Mouse (Mus musculus) mesoderm, embryonic 11.5 days (tissue): ENCODE measurements around the gene Olfr543.
"Not testable (repeated sequence)": the region's sequence is repeated elsewhere in the genome, so short reads cannot be mapped to it uniquely, and the experiment has no call there.

Experiments used
- DNase-seq: peaks from one replicate; pipeline ENCODE4 v3.0.0-alpha.2; 2012; ENCODE audit warnings: low read depth, low spot score

The Olfr543 gene

GRCm38 (mm10) chr7:102481579-102481978, at the start of gene Olfr543:
Gene Olfr543, minus strand, starts transcription at chr7:102481679.
- DNase-seq, result no peak

DNA sequence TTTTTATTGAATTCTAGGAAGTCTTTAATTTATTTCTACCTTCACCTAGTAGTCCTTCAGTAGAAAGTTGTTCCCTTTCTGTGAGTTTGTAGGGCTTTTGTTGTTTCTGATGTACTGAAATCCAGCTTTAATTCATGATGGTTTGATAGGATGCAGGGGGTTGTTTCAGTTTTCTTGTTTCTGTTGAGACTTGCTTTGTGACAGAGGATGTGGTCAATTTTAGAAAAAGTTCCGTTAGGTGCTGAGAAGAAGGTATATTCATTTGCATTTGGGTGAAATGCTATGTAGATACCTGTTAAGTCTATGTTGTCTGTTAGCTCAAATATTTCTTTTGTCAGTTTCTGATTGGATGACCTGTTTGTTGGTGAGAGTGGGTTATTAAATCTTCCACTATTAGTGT, 47.6 kb upstream of the Olfr543 start:
- no peak for DNase-seq

- DNase-seq, result no peak
These were observed 35.5 kb upstream of the Olfr543 start for GRCm38 (mm10) chr7:102517051-102517335.

DNA sequence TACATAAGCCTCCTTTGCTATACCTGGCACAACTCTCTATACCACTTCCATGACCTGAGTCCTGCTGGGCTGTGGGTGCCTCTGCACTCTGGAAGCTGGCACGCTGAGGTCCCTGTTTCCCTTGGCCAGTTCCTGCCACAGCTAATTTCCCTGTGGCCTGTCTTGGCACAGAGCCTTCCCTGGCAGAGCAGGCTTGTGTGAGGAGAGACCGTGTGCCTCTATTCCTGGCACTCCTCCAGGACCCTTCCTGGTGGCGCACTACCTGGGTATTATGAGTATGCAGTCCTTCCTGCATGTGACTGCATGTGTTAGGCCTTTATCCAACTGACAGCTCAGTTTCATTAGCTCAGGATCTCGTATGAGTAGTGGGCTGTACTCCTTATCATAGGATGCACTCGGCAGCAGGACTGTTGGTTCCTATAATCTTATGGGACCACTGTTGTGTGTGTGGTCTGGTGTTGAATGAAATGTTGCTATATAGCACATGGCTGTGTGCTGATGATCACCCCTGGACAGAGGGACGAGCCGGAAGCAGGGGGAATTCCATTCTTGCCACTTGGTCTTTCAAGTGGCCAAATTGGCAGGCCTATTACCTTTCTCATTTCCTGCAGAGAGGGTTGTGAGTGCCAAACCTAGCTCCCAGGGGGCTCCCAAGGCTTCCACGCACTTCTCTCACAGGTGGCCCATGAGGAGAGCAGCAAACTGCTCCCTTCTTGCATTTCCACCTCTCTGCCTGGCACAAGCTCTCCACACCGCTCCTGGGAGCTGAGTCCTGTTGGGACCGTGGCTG, 35.0 kb upstream of the Olfr543 start:
- no peak for DNase-seq

- DNase-seq, result no peak
These were observed 32.7 kb upstream of the Olfr543 start for GRCm38 (mm10) chr7:102514144-102514543.

GRCm38 (mm10) chr7:102512814-102513435, 31.4 kb upstream of the Olfr543 start:
- DNase-seq, result peak; percentile 85

DNA sequence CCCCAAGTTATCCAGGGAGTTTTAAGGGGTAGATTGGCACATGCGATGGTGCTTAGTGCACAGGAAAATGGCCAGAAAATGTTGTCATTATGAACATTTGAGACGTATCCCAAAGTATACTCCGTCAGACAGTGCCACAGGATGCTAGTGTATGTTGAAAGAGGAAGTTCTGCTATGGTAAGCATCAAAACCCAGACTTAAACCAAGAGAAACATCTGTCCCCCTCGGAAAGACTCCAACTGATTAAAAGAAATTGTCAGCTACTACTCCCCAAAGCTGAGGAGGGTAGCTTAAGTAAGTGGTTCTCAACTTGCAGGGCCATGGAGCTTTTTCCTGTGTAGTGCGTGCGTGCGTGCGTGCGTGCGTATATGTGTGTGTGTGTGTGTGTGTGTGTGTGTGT, 30.4 kb upstream of the Olfr543 start:
- no peak for DNase-seq

GRCm38 (mm10) chr7:102509726-102510125, 28.2 kb upstream of the Olfr543 start:
- no peak for DNase-seq

- DNase-seq, result no peak
These were observed 27.2 kb upstream of the Olfr543 start for GRCm38 (mm10) chr7:102508666-102509065.

GRCm38 (mm10) chr7:102508066-102508465, 26.6 kb upstream of the Olfr543 start:
- DNase-seq, result no peak

DNA sequence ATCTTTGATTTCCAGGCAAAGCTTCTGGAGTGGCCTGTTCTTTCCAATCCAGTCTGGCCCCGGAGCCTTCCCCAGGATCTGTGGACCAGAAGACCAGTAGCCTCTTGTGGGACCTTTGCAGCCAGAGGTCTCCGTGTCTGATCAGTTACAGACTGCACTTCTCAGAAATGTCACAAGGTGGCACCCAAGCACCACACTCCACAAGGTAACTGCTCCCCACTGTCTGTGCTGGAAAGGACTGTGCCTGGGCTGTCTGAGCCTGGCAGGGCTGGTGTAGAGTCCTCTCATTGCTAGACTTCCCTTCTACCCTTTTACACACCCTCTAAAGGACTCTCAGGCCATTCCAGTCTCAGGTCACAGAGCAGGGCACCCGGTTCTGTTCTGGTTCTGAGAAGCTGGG, 25.4 kb upstream of the Olfr543 start:
- peak; percentile 79 for DNase-seq

DNA sequence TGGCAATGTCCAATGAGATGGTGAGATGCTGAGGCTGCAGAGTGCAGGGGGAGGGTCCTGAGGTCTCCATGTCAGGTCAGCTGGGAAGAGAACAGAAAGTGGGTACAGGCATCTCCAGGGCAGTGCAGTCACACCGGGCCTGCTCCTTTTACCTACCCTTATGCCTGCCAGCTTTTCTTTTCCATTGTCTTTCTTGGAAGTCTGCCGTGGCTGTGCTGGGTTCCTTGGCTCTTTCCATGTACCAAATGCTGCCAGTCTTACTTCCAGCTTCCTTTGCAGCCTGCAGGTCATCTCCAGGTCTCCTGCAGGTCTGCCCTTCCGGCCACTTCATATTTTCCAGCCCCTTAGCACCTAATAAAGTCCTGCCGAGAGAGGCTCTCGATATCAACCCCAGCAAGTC, 20.5 kb upstream of the Olfr543 start:
- DNase-seq, result no peak

DNA sequence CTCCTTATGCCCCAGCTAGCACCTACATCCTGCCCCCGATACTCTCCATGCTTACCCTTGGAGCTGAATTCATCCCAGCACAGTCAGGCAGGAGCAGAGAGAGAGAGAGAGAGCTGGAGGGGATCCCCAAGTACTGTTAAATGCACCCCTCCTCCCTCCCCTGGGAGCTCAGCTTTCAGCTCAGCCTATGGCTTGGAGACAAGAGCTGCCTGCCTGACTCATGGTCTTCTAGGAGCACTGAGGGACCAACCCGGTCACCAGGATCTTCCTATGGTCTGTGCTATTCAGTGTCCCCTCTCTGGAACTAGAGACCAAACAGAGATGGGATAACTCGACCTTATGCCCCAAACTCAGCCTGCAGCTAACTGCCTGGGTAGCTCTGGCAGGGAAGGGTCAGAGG, 18.0 kb upstream of the Olfr543 start, which contains the start of gene Olfr545:
Gene Olfr545 (minus strand): TSS at position 101 of the 400 bp plus-strand sequence.
- no peak for DNase-seq

DNA sequence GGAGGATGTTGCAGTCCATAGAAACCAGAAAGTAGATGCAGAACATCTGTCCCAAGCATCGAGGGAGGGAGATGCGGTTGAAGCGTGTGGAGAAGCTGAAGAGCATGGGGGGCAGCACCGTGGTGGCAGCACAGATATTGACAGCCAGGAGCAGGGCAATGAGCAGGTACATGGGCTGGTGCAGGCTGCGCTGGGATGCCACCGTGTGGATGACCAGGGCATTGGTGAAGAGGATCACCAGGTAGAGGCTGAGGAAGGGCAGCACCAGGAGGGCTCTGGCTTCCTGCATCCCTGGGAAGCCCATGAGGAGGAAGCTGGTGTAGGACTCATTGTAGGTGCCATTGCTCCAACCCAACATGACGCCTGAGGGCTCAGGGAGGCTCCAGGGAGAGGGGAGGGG, 12.9 kb upstream of the Olfr543 start:
- DNase-seq, result not testable (repeated sequence)

DNA sequence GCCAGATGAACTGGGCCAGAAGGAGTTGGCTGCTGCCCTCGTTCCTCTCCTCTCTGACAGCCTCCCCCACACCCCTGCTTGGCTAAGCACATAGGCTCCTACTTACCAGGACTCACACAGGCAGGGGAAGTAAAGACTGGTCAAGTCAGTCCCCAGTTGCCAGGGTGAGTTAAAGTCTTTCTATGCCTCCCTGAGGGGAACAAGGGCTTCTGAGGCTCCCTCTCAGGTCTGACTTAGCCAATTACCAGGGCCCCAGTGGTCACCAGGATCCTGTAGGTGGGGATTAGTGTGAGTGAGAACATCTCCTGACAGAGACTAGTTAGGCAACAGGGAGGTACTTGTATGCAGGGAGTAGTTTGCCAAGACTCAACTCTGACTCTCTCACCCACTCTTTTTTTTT, 6.7 kb upstream of the Olfr543 start, which contains the start of gene Olfr544:
Gene Olfr544 (minus strand): TSS at position 153 of the 400 bp plus-strand sequence.
- DNase-seq, result no peak

GRCm38 (mm10) chr7:102486105-102486504, 4.6 kb upstream of the Olfr543 start:
- DNase-seq, result no peak

DNA sequence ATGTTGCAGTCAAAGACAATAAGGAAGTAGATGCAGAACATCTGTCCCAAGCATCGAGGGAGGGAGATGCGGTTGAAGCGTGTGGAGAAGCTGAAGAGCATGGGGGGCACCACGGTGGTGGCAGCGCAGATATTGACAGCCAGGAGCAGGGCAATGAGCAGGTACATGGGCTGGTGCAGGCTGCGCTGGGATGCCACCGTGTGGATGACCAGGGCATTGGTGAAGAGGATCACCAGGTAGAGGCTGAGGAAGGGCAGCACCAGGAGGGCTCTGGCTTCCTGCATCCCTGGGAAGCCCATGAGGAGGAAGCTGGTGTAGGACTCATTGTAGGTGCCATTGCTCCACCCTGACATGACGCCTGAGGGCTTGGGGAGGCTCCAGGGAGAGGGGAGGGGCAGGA, 3.3 kb upstream of the Olfr543 start:
- not testable (repeated sequence) for DNase-seq

DNA sequence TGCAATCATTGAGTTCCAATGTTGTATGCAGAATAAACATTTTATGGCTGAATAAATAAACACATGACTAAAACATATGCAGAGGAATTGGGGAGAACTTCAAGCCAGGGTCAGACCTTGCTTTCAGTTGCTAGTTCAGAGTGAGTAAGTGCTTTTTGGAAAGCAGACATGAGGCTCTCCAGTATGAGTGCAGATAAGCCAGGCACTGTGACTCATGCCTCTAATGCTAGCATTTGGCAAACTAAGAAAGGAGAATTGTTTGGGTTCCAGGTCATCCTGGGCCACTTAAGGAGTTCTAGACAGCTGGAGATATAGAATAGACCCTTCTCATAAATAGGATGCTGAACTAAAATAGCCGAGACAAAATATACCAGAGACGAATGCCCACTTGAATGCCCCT, 2.2 kb upstream of the Olfr543 start:
- DNase-seq, result no peak

GRCm38 (mm10) chr7:102480821-102481220, 658 bp downstream of the Olfr543 start:
- DNase-seq, result no peak

- DNase-seq, result no peak
These were observed 2.0 kb downstream of the Olfr543 start for GRCm38 (mm10) chr7:102479368-102480078.

DNA sequence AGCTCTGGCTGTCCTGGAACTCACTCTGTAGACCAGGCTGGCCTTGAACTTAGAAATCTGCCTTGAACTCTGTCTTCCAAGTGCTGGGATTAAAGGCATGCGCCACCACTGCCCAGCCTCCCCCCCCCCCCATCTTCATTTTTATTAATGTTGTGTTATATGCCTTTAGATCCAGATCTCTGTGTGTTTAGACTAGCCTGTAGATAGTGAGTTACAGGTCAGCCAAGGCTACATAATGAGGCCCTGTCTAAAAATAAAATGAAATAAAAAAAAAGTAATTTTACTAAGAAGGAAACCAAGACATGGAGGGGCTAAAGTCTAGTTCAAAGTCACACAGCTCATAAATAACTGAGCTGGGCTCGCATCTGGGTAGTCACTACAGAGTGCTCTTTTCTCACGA, 2.6 kb downstream of the Olfr543 start:
- DNase-seq, result no peak

DNA sequence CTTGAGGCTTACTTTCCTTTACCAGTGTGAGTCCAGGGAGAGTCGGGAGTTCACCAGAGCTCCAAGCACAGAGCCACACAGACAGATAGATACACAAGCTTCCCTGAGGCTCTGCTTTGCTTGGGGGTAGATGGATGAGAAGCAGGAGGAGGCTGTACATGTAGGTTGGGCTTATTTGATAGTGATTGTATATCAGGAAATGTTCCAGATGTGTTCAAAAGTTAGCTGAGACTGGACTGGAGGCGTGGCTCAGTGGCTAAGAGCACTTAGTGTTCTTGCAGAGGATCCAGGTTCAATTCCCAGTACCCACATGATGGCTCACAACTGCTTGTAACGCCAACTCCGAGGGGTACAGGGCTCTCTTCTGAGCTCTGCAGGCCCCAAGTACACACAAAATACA, 3.1 kb downstream of the Olfr543 start:
- DNase-seq, result no peak

DNA sequence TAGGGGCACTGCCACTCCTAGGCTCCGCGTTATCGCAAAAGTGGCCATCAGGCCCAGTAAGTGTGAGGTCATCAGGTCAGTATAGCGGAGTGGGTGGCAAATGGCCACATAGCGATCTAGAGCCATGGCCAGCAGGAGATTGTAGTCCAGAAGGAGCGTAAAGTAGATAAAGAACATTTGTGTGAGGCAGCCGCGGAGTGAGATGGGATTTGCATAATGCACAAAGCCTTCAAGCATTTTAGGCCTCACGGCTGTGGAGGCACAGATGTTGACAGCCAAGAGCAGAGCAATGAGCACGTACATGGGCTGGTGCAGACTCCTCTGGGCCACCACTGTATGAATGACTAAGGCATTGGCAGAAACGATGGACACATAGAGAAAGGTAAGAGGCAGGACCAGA, 4.1 kb downstream of the Olfr543 start:
- DNase-seq, result no peak
